Mouse (Mus musculus) brain, embryonic 14.5 days (tissue): Measurements from ENCODE around the gene Gm572.

ENCODE experiments used
- CTCF ChIP-seq: fragments of 200-500 bp; IDR thresholded peaks from 2 replicates; pipeline ENCODE4 v1.5.1; 2012; ENCODE audit warnings: inconsistent platforms, mild to moderate bottlenecking, moderate library complexity, borderline replicate concordance; ENCODE audit not compliant: insufficient read depth, insufficient read length; ENCODE audit errors: extremely low read depth
- POLR2A ChIP-seq: fragments of 200-500 bp; IDR thresholded peaks from 2 replicates; pipeline ENCODE4 v1.6.1; 2012; ENCODE audit warnings: mild to moderate bottlenecking, inconsistent platforms, borderline replicate concordance; ENCODE audit not compliant: poor library complexity, insufficient read depth, insufficient read length, severe bottlenecking; ENCODE audit errors: extremely low read depth

DNA sequence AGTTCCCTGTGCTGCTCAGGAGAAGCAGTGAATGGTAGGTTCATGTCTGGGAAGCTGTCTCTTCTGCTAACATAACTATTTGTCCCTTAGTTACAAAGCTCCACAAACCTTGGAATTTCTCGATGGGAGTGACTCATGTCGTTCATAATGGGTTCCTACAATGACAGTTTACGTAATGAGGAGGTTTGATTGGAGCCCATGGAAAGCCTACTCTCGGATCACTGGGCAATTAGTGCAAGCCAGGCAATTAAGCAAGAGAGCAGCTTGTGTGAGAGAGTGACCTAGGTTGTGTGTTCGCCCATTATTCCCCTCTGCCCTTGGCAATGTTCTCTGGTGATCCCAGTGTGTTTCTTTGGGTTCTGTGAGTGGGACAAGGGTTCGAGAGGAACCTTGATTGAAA lies 47.2 kb upstream of the Gm572 start:
- TF ChIP-seq CTCF (no peak), POLR2A (no peak)
